Mouse (Mus musculus): ENCODE measurements around the gene Fmnl2. TPM values are rescaled to one million over a fixed set of nuclear protein-coding genes. Genes with fewer than 3 reads are reported as not detected.

Fmnl2 gene
- polyA plus RNA-seq, 1 experiment from 2014 or later, result 1.0 TPM

DNA sequence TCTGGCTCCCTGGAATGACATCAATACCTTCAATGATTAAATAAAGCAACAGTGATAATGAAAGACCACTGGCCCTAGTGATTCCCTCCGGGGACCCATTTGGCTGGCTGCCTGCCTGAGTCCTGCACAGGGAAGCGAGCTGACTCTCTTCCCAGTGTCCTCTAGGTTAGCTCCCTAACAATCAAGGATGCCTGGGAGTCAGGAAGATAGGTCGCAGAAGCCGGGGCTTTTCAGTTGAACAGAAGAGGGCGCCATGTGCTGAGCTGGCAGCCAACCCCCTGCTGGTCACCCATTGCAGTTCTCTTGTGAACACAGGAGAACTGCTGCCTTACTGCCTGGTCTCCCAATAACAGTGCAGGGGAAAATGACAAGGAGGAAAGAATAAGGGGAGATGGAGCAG is 149.5 kb downstream of the Fmnl2 start:
- Histone ChIP-seq H3K4me1 (ENCODE audit: control insufficient read depth, insufficient read depth, low read length) (no peaks in the 10 kb centered on the region), H3K27ac (ENCODE audit: low read length) (no peak overlapping the region), H3K36me3 (ENCODE audit: control insufficient read depth, insufficient read depth) (no peaks in the 10 kb centered on the region), H3K4me3 (ENCODE audit: low read length) (no peak overlapping the region), H3K27me3 (ENCODE audit: control insufficient read depth, insufficient read depth, low read length) (no peaks in the 10 kb centered on the region), H3K9ac (ENCODE audit: low read length) (no peak overlapping the region), H3K4me2 (ENCODE audit: low read depth, low read length) (no peak overlapping the region), H3K9me3 (replicated peaks; ENCODE audit: control insufficient read depth, low read length) (no peaks in the 10 kb centered on the region)
- ATAC-seq (replicated peaks; ENCODE audit: extremely low read depth, insufficient read depth, low FRiP score), result no peak
- WGBS, result 11% methylated on average over 5 of the region's 5 CpGs

DNA sequence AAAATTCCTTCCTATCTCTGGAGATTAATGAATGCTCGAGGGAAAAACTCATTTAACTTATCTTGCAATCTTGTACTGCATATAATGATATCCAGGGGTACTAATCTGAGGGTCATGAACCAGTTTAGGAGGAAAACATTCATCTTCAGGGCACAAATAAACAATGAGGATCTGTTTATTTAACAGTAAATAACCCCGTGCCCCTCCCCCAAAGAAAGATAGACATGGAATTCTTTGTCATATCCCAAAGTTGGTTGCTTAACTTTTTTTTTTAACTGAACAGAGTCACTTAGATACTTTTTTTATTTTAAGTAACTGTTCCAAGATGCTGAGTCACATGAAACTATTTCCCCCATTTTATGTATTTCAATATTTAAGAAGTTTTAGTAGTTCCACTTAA is 155.4 kb downstream of the Fmnl2 start:
- no peaks in the 10 kb centered on the region for H3K27me3 ChIP-seq (ENCODE audit: control insufficient read depth, insufficient read depth, low read length)
- H3K36me3 ChIP-seq (ENCODE audit: control insufficient read depth, insufficient read depth), result no peaks in the 10 kb centered on the region
- H3K9ac ChIP-seq (ENCODE audit: low read length), result no peak overlapping the region
- H3K4me2 ChIP-seq (ENCODE audit: low read depth, low read length), result no peak overlapping the region
- ATAC-seq (replicated peaks; ENCODE audit: extremely low read depth, insufficient read depth, low FRiP score), result no peak
- no peaks in the 10 kb centered on the region for H3K9me3 ChIP-seq (replicated peaks; ENCODE audit: control insufficient read depth, low read length)
- no peak overlapping the region for H3K27ac ChIP-seq (ENCODE audit: low read length)
- no peak overlapping the region for H3K4me3 ChIP-seq (ENCODE audit: low read length)
- WGBS, result 30% methylated on average over 2 of the region's 2 CpGs
- H3K4me1 ChIP-seq (ENCODE audit: control insufficient read depth, insufficient read depth, low read length), result no peaks in the 10 kb centered on the region

DNA sequence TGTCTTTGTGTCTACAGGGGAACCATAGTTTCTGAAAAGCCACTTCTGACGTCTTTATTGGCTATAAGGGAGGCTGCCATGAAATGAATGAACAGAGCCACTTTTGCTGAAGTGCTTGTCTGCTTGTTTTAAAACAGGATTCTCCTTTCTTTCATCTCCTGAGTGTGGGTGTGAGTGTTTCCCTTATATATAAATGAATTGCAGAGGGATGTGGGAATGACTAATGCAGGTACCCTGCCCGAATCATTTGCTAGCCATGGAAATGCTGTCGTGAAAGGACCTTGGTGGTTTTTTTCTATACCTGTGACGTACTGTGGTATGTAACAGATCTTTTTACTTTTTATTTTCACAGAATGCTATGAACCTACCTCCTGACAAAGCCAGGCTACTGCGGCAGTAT is 156.8 kb downstream of the Fmnl2 start:
- Histone ChIP-seq H3K9me3 (replicated peaks; ENCODE audit: control insufficient read depth, low read length) (no peaks in the 10 kb centered on the region), H3K27me3 (ENCODE audit: control insufficient read depth, insufficient read depth, low read length) (no peaks in the 10 kb centered on the region), H3K27ac (ENCODE audit: low read length) (no peak overlapping the region), H3K36me3 (ENCODE audit: control insufficient read depth, insufficient read depth) (no peaks in the 10 kb centered on the region), H3K9ac (ENCODE audit: low read length) (no peak overlapping the region), H3K4me1 (ENCODE audit: control insufficient read depth, insufficient read depth, low read length) (no peaks in the 10 kb centered on the region), H3K4me3 (ENCODE audit: low read length) (no peak overlapping the region), H3K4me2 (ENCODE audit: low read depth, low read length) (no peak overlapping the region)
- 71% methylated on average over 5 of the region's 5 CpGs for WGBS
- ATAC-seq (replicated peaks; ENCODE audit: extremely low read depth, insufficient read depth, low FRiP score), result no peak

DNA sequence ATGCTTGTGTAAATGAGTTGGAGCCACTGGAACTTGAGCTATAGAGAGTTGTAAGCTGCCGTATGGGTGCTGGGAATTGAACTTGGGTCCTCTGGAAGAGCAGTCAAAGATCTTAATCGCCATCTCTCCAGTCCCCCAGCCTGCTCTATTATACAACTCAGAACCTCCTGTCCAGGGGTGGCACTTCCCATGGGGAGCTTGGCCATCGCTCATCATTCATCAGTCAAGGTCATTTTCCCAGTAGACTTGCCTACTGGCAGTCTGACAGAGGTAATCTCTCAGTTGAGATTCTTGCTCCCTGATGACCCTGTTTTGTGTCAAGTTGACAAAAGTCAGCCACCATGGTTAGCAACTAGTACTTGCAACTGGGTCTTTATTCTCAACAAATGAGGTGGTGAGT is 165.3 kb downstream of the Fmnl2 start:
- ATAC-seq (replicated peaks; ENCODE audit: extremely low read depth, insufficient read depth, low FRiP score), result no peak
- 76% methylated on average over 3 of the region's 3 CpGs for WGBS

DNA sequence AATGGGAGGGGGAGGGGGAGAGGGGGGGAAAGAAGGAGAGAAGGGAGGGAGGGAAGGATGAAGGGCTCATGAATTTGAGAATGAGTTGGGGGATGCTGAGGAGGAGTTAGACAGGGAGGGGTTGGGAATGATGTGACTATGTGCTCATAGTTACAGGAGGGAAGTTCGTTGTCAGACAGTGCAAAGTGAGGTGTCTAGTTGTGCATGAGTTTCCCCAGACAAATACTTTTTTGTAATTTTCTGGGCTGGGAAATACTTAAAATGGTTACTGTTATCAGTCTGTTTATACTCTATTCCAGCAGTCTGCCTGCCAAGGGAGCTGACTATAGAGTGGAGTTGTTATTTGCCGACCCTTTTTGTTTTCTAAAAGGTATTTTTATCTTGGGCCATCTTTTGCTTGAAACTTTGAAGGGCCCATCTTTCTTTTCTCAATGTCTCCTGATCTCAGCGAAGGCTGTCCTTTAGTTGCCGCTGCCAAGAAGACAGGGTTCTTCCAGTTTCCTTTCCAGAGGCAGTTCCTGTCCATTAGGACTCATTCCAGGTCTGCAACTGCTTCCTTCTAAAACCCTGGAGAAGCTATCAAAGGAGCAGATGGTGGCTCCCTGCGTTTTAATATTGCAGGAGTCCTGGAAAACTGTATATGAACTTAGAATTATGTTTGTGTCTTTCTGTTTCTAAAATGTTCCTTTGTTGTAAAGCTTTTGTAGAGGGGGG is 168.6 kb downstream of the Fmnl2 start:
- WGBS, result 55% methylated on average over 5 of the region's 5 CpGs
- Histone ChIP-seq H3K4me3 (ENCODE audit: low read length) (no peak overlapping the region), H3K9me3 (replicated peaks; ENCODE audit: control insufficient read depth, low read length) (no peaks in the 10 kb centered on the region), H3K4me1 (ENCODE audit: control insufficient read depth, insufficient read depth, low read length) (peaks cover 4% of the 10 kb centered on the region; the same call in 1 of the 2 replicates), H3K36me3 (ENCODE audit: control insufficient read depth, insufficient read depth) (no peaks in the 10 kb centered on the region), H3K9ac (ENCODE audit: low read length) (no peak overlapping the region), H3K4me2 (ENCODE audit: low read depth, low read length) (no peak overlapping the region), H3K27me3 (ENCODE audit: control insufficient read depth, insufficient read depth, low read length) (no peaks in the 10 kb centered on the region), H3K27ac (ENCODE audit: low read length) (no peak overlapping the region)
- ATAC-seq (replicated peaks; ENCODE audit: extremely low read depth, insufficient read depth, low FRiP score), result peak; percentile 37; the same call in 1 of the 2 replicates

More for the DNA sequence above, 165.3 kb downstream of the Fmnl2 start:
- Histone ChIP-seq H3K36me3 (ENCODE audit: control insufficient read depth, insufficient read depth) (no peaks in the 10 kb centered on the region), H3K4me2 (ENCODE audit: low read depth, low read length) (no peak overlapping the region), H3K27me3 (ENCODE audit: control insufficient read depth, insufficient read depth, low read length) (no peaks in the 10 kb centered on the region), H3K27ac (ENCODE audit: low read length) (no peak overlapping the region), H3K4me1 (ENCODE audit: control insufficient read depth, insufficient read depth, low read length) (no peaks in the 10 kb centered on the region), H3K9ac (ENCODE audit: low read length) (no peak overlapping the region), H3K4me3 (ENCODE audit: low read length) (no peak overlapping the region), H3K9me3 (replicated peaks; ENCODE audit: control insufficient read depth, low read length) (no peaks in the 10 kb centered on the region)

DNA sequence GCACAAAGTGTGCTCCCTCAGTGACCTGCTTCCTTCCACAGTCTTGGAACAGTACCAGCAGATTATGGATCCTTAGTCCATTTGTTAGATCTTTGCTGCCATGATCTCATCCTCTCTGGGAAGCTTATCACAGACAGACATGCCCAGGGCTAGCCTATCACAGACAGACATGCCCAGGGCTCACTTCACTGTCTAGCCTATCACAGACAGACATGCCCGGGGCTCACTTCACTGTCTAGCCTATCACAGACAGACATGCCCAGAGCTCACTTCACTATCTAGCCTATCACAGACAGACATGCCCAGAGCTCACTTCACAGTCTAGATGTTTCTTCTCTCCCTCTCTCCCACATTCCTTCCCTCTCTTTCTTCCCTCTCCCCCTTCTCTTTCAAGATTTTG is 171.2 kb downstream of the Fmnl2 start:
- Histone ChIP-seq H3K27ac (ENCODE audit: low read length) (no peak overlapping the region), H3K9me3 (replicated peaks; ENCODE audit: control insufficient read depth, low read length) (no peaks in the 10 kb centered on the region), H3K36me3 (ENCODE audit: control insufficient read depth, insufficient read depth) (no peaks in the 10 kb centered on the region), H3K4me2 (ENCODE audit: low read depth, low read length) (no peak overlapping the region), H3K4me1 (ENCODE audit: control insufficient read depth, insufficient read depth, low read length) (peaks cover 4% of the 10 kb centered on the region; the same call in 1 of the 2 replicates), H3K4me3 (ENCODE audit: low read length) (no peak overlapping the region), H3K27me3 (ENCODE audit: control insufficient read depth, insufficient read depth, low read length) (no peaks in the 10 kb centered on the region), H3K9ac (ENCODE audit: low read length) (no peak overlapping the region)
- ATAC-seq (replicated peaks; ENCODE audit: extremely low read depth, insufficient read depth, low FRiP score), result no peak
- 89% methylated on average over 1 of the region's 1 CpGs for WGBS

DNA sequence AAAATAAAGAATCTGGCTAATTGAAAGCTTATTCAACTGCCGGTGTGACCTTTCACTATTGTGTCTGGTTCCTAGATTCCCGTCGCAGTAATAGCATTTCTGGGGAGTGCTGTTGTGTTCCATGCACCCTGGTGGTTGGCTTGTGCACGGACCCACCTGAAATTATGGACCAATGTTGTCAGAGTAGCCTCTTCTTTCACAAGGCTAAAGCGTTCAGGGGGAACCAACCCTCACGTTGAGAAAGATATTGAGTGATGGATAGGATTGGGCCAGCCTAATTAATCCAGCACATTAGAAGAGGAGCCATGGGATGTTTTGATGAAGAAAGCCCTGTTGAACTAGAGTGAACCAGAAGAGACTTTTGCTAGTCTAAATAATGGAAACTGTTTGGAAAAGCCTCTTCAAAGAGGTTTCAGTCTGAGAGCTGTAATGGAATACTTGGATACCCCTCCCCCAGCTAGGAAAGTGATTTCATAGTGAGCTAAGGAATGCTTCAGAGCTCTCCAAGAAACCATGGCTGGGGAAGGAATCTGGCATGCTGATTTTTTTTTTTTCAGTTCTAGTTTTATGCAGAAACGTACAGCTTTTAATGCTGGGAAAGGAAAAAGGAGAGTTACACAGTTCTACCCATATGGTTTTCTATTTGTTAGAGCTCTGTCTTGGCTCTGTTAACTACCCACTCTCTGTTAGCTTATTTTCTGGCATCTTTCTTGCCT is 172.2 kb downstream of the Fmnl2 start:
- ATAC-seq (replicated peaks; ENCODE audit: extremely low read depth, insufficient read depth, low FRiP score), result no peak
- WGBS, result 63% methylated on average over 7 of the region's 7 CpGs
- H3K9me3 ChIP-seq (replicated peaks; ENCODE audit: control insufficient read depth, low read length), result no peaks in the 10 kb centered on the region
- H3K9ac ChIP-seq (ENCODE audit: low read length), result no peak overlapping the region
- H3K4me1 ChIP-seq (ENCODE audit: control insufficient read depth, insufficient read depth, low read length), result peaks cover 4% of the 10 kb centered on the region; the same call in 1 of the 2 replicates
- no peak overlapping the region for H3K4me3 ChIP-seq (ENCODE audit: low read length)
- no peaks in the 10 kb centered on the region for H3K36me3 ChIP-seq (ENCODE audit: control insufficient read depth, insufficient read depth)
- H3K4me2 ChIP-seq (ENCODE audit: low read depth, low read length), result no peak overlapping the region
- H3K27ac ChIP-seq (ENCODE audit: low read length), result peak overlapping the region; percentile 75
- H3K27me3 ChIP-seq (ENCODE audit: control insufficient read depth, insufficient read depth, low read length), result no peaks in the 10 kb centered on the region

DNA sequence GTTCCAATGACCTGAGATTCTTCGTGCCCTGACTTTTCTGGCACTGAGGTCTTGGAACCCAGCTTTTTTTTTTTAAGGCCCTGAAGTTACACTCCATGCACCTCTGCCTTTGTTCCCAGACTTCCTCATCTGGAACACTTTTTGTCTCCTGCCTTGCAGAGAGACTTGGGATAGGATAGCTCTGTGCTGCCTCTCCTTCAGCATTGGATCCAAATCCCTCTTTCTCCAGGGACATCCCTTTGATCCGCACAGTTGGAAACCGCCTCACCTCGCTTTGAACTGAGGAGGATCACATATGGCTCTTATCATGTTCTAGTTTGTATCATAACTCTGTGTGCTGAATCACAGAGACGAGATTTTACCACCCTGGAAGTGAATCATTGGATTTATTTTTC is 172.8 kb downstream of the Fmnl2 start:
- Histone ChIP-seq H3K27ac (ENCODE audit: low read length) (peak overlapping the region; percentile 75), H3K9ac (ENCODE audit: low read length) (no peak overlapping the region), H3K27me3 (ENCODE audit: control insufficient read depth, insufficient read depth, low read length) (no peaks in the 10 kb centered on the region), H3K4me2 (ENCODE audit: low read depth, low read length) (no peak overlapping the region), H3K4me3 (ENCODE audit: low read length) (no peak overlapping the region), H3K9me3 (replicated peaks; ENCODE audit: control insufficient read depth, low read length) (no peaks in the 10 kb centered on the region), H3K36me3 (ENCODE audit: control insufficient read depth, insufficient read depth) (no peaks in the 10 kb centered on the region), H3K4me1 (ENCODE audit: control insufficient read depth, insufficient read depth, low read length) (peaks cover 4% of the 10 kb centered on the region; the same call in 1 of the 2 replicates)
- WGBS, result 61% methylated on average over 5 of the region's 5 CpGs
- no peak for ATAC-seq (replicated peaks; ENCODE audit: extremely low read depth, insufficient read depth, low FRiP score)

DNA sequence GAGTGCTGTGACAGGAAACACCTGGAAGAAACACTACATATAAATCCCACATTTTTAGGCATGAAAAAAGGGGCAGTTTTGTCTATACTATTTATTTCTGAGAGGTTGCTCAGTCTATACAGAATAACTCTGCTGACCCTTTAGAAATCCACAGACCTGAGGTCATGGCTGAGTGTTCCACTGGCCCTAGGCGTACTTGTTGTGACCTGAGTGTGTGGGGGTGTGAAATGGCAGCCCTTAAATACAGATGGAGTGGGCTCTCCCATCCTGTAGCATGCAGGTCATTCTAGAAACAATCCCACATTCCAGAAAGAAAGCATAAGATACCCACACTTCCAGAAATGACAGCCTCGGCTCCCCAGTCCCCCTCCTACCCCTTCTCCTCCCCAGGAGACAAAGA is 180.6 kb downstream of the Fmnl2 start:
- H3K27me3 ChIP-seq (ENCODE audit: control insufficient read depth, insufficient read depth, low read length), result no peaks in the 10 kb centered on the region
- 63% methylated on average over 2 of the region's 2 CpGs for WGBS
- H3K4me2 ChIP-seq (ENCODE audit: low read depth, low read length), result no peak overlapping the region
- no peak overlapping the region for H3K4me3 ChIP-seq (ENCODE audit: low read length)
- H3K9ac ChIP-seq (ENCODE audit: low read length), result no peak overlapping the region
- peaks cover 5% of the 10 kb centered on the region for H3K4me1 ChIP-seq (ENCODE audit: control insufficient read depth, insufficient read depth, low read length)
- H3K36me3 ChIP-seq (ENCODE audit: control insufficient read depth, insufficient read depth), result peaks cover 3% of the 10 kb centered on the region; the same call in 1 of the 2 replicates
- no peak for ATAC-seq (replicated peaks; ENCODE audit: extremely low read depth, insufficient read depth, low FRiP score)
- H3K27ac ChIP-seq (ENCODE audit: low read length), result no peak overlapping the region
- no peaks in the 10 kb centered on the region for H3K9me3 ChIP-seq (replicated peaks; ENCODE audit: control insufficient read depth, low read length)
